Comparison of ENCODE assay signal across 8 mouse cellular contexts in genomic region chrX:159626208-159626906, GRCm38 (mm10). TPM values are rescaled to one million over a fixed set of nuclear protein-coding genes. Genes with fewer than 3 reads are reported as not detected.
DNase-seq lines count a peak whose midpoint lies in the region; ATAC-seq lines count a peak whose summit lies in the region.

No protein-coding gene starts in this region.

- H3K27ac ChIP-seq in heart, embryonic 10.5 days, result no peak overlapping the region; the same call in 1 of the 2 replicates
- H3K27ac ChIP-seq in embryonic facial prominence, embryonic 14.5 days (replicated peaks; ENCODE audit: low read depth, low read length), result no peak overlapping the region
- H3K27ac ChIP-seq in limb, embryonic 11.5 days (replicated peaks; ENCODE audit: low read depth, low read length), result no peak overlapping the region
- peak overlapping the region; percentile 56 for H3K27ac ChIP-seq in midbrain, embryonic 16.5 days (ENCODE audit: low read length)

- H3K4me2 ChIP-seq in embryonic facial prominence, embryonic 14.5 days (ENCODE audit: low read depth, low read length), result peak overlapping the region; percentile 65
- peak overlapping the region; percentile 51 for H3K4me2 ChIP-seq in limb, embryonic 11.5 days (ENCODE audit: low read depth, severe bottlenecking)
- peak overlapping the region; percentile 66 for H3K4me2 ChIP-seq in midbrain, embryonic 16.5 days (ENCODE audit: low read length)

- no peak for DNase-seq in heart, embryonic 10.5 days (ENCODE audit: low spot score)
- no peak for DNase-seq in heart, postnatal 14 days
- DNase-seq in T-cell, adult 2 months (ENCODE audit: low spot score), result peak; percentile 48
- peak; percentile 62 for DNase-seq in embryonic facial prominence, embryonic 14.5 days (ENCODE audit: low spot score)
- peak; percentile 66 for DNase-seq in induced T-regulatory cell, adult 2 months (ENCODE audit: low read depth)
- peak; percentile 22 for DNase-seq in limb, embryonic 11.5 days (ENCODE audit: low spot score)
- DNase-seq in spleen, adult 18-20 months, result no peak

- WGBS in heart, embryonic 10.5 days, result 21% methylated on average over 12 of the region's 12 CpGs
- 22% methylated on average over 12 of the region's 12 CpGs for WGBS in embryonic facial prominence, embryonic 14.5 days
- WGBS in limb, embryonic 11.5 days, result 30% methylated on average over 12 of the region's 12 CpGs
- 18% methylated on average over 12 of the region's 12 CpGs for WGBS in midbrain, embryonic 16.5 days

- peaks cover 16% of the 10 kb centered on the region; the same call in 1 of the 2 replicates for H3K27me3 ChIP-seq in heart, embryonic 10.5 days (ENCODE audit: insufficient read depth, poor library complexity, severe bottlenecking)
- H3K27me3 ChIP-seq in embryonic facial prominence, embryonic 14.5 days (replicated peaks; ENCODE audit: control insufficient read depth, insufficient read depth, low read length), result 0 out of 2 replicates have a peak, but pooled peaks cover 7% of the 10 kb centered on the region
- H3K27me3 ChIP-seq in limb, embryonic 11.5 days (ENCODE audit: control insufficient read depth, insufficient read depth, low read length), result peaks cover 5% of the 10 kb centered on the region; the same call in 1 of the 2 replicates
- no peaks in the 10 kb centered on the region; the same call in 1 of the 2 replicates for H3K27me3 ChIP-seq in midbrain, embryonic 16.5 days (ENCODE audit: control insufficient read depth, insufficient read depth, low read depth, low read length)

- peak overlapping the region; percentile 74; the same call in 1 of the 2 replicates for H3K9ac ChIP-seq in embryonic facial prominence, embryonic 14.5 days (ENCODE audit: low read depth, low read length)
- H3K9ac ChIP-seq in limb, embryonic 11.5 days (ENCODE audit: low read length), result no peak overlapping the region
- peak overlapping the region; percentile 78 for H3K9ac ChIP-seq in midbrain, embryonic 16.5 days (ENCODE audit: low read depth, low read length)

- H3K9me3 ChIP-seq in heart, embryonic 10.5 days, result no peaks in the 10 kb centered on the region
- H3K9me3 ChIP-seq in embryonic facial prominence, embryonic 14.5 days (ENCODE audit: control insufficient read depth, low read length), result no peaks in the 10 kb centered on the region
- no peaks in the 10 kb centered on the region for H3K9me3 ChIP-seq in limb, embryonic 11.5 days (ENCODE audit: control insufficient read depth, low read length)
- H3K9me3 ChIP-seq in midbrain, embryonic 16.5 days (replicated peaks; ENCODE audit: control insufficient read depth, low read length, poor library complexity, severe bottlenecking), result no peaks in the 10 kb centered on the region

- peaks cover 6% of the 10 kb centered on the region; the same call in 1 of the 2 replicates for H3K4me1 ChIP-seq in heart, embryonic 10.5 days
- H3K4me1 ChIP-seq in embryonic facial prominence, embryonic 14.5 days (ENCODE audit: control insufficient read depth, insufficient read depth, low read length), result 0 out of 2 replicates have a peak, but pooled peaks cover 6% of the 10 kb centered on the region
- no peaks in the 10 kb centered on the region for H3K4me1 ChIP-seq in limb, embryonic 11.5 days (ENCODE audit: control insufficient read depth, insufficient read depth, low read length)
- no peaks in the 10 kb centered on the region; the same call in 1 of the 2 replicates for H3K4me1 ChIP-seq in midbrain, embryonic 16.5 days (ENCODE audit: control insufficient read depth, insufficient read depth, low read length)

- intact Hi-C loops in heart, postnatal 14 days (cut with DNase I), result loop anchor here (2.0 to 5.0 kb wide), 4 partner anchors 124 to 491 kb away; no protein-coding TSS in a partner anchor

- H3K4me3 ChIP-seq in heart, embryonic 10.5 days, result peak overlapping the region; percentile 67
- H3K4me3 ChIP-seq in embryonic facial prominence, embryonic 14.5 days (ENCODE audit: low read depth, low read length), result peak overlapping the region; percentile 58
- peak overlapping the region; percentile 50 for H3K4me3 ChIP-seq in limb, embryonic 11.5 days (ENCODE audit: low read depth, low read length)
- peak overlapping the region; percentile 54 for H3K4me3 ChIP-seq in midbrain, embryonic 16.5 days (ENCODE audit: low read depth, low read length)

- H3K36me3 ChIP-seq in heart, embryonic 10.5 days, result no peaks in the 10 kb centered on the region
- no peaks in the 10 kb centered on the region for H3K36me3 ChIP-seq in embryonic facial prominence, embryonic 14.5 days (ENCODE audit: control insufficient read depth, insufficient read depth, low read length)
- no peaks in the 10 kb centered on the region for H3K36me3 ChIP-seq in limb, embryonic 11.5 days (ENCODE audit: control insufficient read depth, insufficient read depth, low read length)
- H3K36me3 ChIP-seq in midbrain, embryonic 16.5 days (ENCODE audit: control insufficient read depth, insufficient read depth, low read length), result no peaks in the 10 kb centered on the region

- ATAC-seq in embryonic facial prominence, embryonic 14.5 days (ENCODE audit: low read depth), result peak; percentile 35; the same call in 1 of the 2 replicates
- peak; percentile 55; the same call in 1 of the 2 replicates for ATAC-seq in limb, embryonic 11.5 days (ENCODE audit: insufficient number of reproducible peaks, low FRiP score, low TSS enrichment, low read depth)
- ATAC-seq in midbrain, embryonic 16.5 days, result peak; percentile 76

RNA-seq across cellular contexts. Expression of gene Sh3kbp1, which starts 0.7 kb away (rescaled TPM):
- 54.1 and 80.8 TPM in 2 replicates for polyA plus RNA-seq in heart, embryonic 10.5 days (2016; fragmentation: Nextera tagmentation; extraction: Ambion mirVana)
- total RNA-seq in heart, postnatal 14 days (2021), result 100 to 1,000 TPM; 143 to 157 TPM
- polyA plus RNA-seq in embryonic facial prominence, embryonic 14.5 days (2014; fragmentation: Nextera tagmentation; extraction: Ambion mirVana), result 47.8 and 49.6 TPM in 2 replicates
- 21.0 and 25.7 TPM in 2 replicates for polyA plus RNA-seq in limb, embryonic 11.5 days (2014; fragmentation: Nextera tagmentation; extraction: Ambion mirVana)
- polyA plus RNA-seq in midbrain, embryonic 16.5 days (2015; fragmentation: Nextera tagmentation; extraction: Ambion mirVana), result 46.3 and 49.3 TPM in 2 replicates

Comparison
In these comparisons a context has a peak if more than half of its experiments do, and no peak if none do; other contexts are left out.
1. DNase-seq: peak in T-cell, adult 2 months (single experiment), embryonic facial prominence, embryonic 14.5 days (single experiment), induced T-regulatory cell, adult 2 months (single experiment) and limb, embryonic 11.5 days (single experiment); none in heart, embryonic 10.5 days (single experiment), heart, postnatal 14 days (0 of 2) and spleen, adult 18-20 months (0 of 2).
2. Peak in every context shown above with its lines, with median percentiles within 50 percentile points of each other: H3K4me3 ChIP-seq, ATAC-seq and H3K4me2 ChIP-seq.